Comparison of ENCODE assay signal across 15 mouse cellular contexts in the genomic region with DNA sequence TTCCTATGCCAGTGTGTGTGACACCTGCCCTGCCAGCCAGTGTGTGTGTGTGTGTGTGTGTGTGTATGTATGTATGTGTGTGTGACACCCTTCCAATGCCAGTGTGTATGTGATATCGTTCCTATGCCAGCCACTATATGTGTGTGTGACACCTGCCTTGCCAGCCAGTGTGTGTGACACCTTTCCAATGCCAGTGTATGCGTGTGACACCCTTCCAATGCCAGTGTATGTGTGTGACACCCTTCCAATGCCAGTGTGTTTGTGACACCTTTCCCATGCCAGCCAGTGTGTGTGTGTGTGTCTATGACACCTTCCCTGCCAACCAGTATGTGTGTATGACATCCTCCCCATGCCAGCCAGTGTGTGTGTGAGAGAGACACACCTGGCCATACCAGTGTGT.
"Had no signal": no experiment of that assay in that cellular context is flagged by ENCODE, and none has a peak within 500 bp of the region (broad histone marks: within the 10 kb centered on the region; RNA-seq: fewer than 3 reads in every experiment).

No protein-coding gene starts in this region.

- H3K9me3 ChIP-seq: lung, embryonic 15.5 days; midbrain, embryonic 13.5 days; midbrain, embryonic 15.5 days; neural tube, embryonic 12.5 days had no signal

- H3K27ac ChIP-seq: lung, embryonic 15.5 days; macrophage; midbrain, embryonic 13.5 days; midbrain, embryonic 15.5 days; neural tube, embryonic 12.5 days had no signal

- H3K27me3 ChIP-seq: lung, embryonic 15.5 days; midbrain, embryonic 15.5 days; neural tube, embryonic 12.5 days had no signal

- H3K4me2 ChIP-seq: lung, embryonic 15.5 days; midbrain, embryonic 11.5 days; midbrain, embryonic 13.5 days; midbrain, embryonic 15.5 days; neural tube, embryonic 12.5 days had no signal

- DNase-seq: liver, postnatal 0 days; lung, adult 2 months; lung, postnatal 14 days; lung, postnatal 36 days; right cerebral cortex, postnatal 14 days; thymus, adult 18-20 months; thymus, postnatal 14 days; thymus, postnatal 36 days had no signal

- ATAC-seq: liver, postnatal 0 days; lung, postnatal 0 days; midbrain, embryonic 15.5 days had no signal

- H3K4me3 ChIP-seq: lung, embryonic 15.5 days; midbrain, embryonic 13.5 days; midbrain, embryonic 15.5 days; neural tube, embryonic 12.5 days had no signal

- H3K36me3 ChIP-seq: lung, embryonic 15.5 days; midbrain, embryonic 13.5 days; midbrain, embryonic 15.5 days; neural tube, embryonic 12.5 days had no signal

- H3K9ac ChIP-seq: liver, postnatal 0 days; lung, embryonic 15.5 days; midbrain, embryonic 13.5 days; midbrain, embryonic 15.5 days; neural tube, embryonic 12.5 days had no signal

- H3K4me1 ChIP-seq: lung, embryonic 15.5 days; neural tube, embryonic 12.5 days had no signal
